Mouse (Mus musculus) kidney, adult 11 months (tissue): Measurements from ENCODE around the gene Idi1.
A peak's percentile ranks its signal among the peaks of the same experiment; 100 is the strongest.
"Not testable (repeated sequence)": the region's sequence is repeated elsewhere in the genome, so short reads cannot be mapped to it uniquely, and the experiment has no call there.

Experiments used
- DNase-seq: peaks from one replicate; pipeline ENCODE4 v3.0.0; 2022

The Idi1 gene

DNA sequence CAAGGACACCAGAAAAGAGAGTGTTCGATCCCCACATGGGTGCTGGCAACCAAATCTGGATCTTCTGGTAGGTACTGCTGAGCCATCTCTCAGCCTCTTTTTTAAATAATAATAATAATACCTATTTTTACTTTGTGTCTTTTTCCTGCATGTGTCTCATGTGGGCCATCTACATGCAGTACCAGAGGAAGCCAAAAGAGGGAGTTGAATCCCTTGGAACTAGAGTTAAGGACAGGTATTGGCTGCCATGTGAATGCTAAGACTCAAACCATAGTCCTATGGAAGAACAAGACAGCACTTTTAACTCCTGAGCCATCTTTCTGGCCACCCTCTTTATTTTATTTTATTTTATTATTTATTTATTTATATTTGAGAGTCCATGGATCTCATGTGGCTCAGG lies 3.3 kb downstream of the Idi1 start:
- no peak for DNase-seq

DNA sequence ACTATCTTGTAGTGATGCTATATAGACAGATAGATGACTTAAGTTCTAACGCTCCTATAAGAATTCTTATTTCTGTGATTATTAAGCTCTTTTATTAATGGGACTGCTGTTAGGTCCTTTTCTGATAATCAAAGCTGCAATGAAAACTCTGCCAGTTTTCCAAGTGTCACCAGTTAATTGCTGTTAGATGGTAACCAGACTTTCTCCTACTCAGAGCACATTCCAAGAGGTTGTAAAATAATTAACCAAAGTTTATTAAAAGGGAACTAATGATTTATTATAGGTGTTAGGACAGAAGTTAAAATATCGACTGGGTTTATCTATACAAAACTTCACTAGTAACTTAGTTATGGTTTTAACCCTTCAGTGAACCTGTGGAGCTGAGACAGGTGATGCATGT lies 20.7 kb downstream of the Idi1 start:
- DNase-seq: not testable (repeated sequence)

DNA sequence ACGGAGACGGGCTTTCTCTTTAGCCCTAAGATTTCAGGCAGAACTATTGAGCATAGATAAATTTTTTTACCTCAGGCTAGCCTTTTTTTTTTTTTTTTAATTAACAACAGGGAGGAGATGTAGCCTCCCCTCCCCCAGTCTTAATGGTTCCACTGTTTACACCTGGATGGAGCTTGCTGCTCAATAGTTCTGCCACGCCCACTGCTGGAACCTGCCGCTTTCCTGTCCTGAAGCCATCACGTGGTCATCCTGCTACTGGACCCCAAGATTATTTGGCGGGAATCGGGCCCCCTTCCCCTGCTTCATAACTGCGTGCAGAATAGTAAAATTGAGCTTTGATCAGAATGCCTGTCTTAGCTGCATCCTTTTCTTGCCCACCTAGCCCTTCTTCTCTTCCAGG lies 28.6 kb downstream of the Idi1 start:
- DNase-seq: peak; percentile 14

DNA sequence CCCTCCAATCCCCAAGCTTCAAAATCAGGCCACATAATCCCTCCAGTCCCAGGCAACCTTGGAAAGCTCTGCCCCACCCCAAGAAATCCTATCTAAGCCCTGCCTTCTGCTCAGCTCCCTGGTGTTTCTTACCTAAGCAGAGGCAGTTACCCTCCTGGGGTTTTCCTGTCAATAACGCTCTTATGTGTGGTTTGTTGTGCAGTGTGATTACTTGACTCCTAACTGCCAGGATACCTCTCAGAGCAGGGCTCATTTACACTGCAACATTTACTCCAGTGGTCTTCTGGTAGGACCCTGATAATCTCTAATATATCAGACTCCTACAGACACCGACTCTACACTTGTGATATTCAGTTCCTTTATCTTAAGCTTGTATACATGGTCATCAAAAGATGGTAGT lies 48.2 kb downstream of the Idi1 start:
- DNase-seq: no peak

DNA sequence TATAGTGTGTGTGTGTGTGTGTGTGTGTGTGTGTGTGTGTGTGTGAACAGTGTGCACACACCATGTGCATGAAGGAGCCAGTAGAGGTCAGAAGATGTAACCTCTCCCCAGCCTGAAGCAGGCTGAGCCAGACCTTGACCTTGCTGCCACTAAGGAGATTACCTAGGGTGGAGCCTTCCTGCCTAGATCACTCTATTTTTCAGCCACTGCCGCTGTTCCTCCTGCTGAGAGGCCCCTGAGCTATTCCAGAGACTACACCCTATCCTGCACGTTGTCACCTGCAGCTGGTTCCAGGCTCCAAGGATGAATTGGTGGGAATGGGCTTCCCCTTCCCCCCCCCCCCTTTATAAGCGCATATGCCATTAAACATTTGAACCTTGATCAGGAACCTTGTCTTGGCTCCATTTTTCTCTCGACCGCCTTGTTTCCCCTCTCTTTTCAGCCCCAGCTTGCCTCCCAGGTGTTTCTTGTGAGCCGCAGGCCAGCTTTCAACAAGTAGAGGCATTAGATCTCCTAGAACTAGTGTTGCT lies 52.4 kb downstream of the Idi1 start:
- not testable (repeated sequence) for DNase-seq

DNA sequence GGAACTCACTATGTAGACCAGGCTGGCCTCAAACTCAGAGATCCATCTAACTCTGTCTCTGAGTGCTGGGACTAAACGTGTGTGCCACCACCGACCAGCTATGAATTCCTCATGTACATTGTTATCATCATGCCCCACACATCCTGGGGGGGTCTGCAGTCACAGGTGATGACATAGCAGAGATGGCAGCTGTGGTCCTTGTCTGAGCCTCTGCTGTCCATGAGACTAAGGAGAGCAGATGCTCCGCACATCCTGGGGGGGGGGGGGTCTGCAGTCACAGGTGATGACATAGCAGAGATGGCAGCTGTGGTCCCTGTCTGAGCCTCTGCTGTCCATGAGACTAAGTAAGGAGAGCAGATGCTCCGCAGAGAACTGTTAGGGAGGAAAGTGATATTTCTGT lies 55.8 kb downstream of the Idi1 start:
- DNase-seq: not testable (repeated sequence)

DNA sequence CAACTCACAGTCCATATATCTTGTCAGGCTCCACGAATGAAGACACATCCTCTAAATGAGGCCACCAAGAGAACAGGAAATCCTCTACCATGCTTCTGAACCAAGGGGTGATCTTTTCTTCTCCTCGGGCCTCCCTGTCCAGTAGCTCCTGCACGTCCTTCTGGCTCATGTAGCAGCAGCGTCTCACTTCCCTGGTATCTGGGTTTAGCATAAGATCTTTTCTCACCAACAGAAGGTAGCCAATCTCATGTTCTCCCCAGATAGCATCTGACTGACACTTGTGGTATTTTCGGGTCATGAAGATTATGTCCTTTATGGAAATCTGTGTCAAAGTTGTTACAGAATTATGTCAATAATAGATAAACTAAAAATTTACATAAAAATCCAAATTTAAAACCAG lies 56.4 kb downstream of the Idi1 start:
- not testable (repeated sequence) for DNase-seq
